Mouse (Mus musculus) small intestine, adult 2 months (tissue): Measurements from ENCODE around the gene Gm20696.

Source experiments
- CTCF ChIP-seq: fragments of 200-500 bp; IDR thresholded peaks from 2 replicates; pipeline ENCODE4 v1.5.1; 2012; ENCODE audit warnings: low read depth, mild to moderate bottlenecking, control low read depth, inconsistent platforms, low read length, moderate library complexity, mixed read lengths; ENCODE audit not compliant: insufficient replicate concordance, insufficient read length; ENCODE audit errors: extremely low read depth
- POLR2A ChIP-seq: fragments of 200-500 bp; IDR thresholded peaks from 2 replicates; pipeline ENCODE4 v1.6.1; 2012; ENCODE audit warnings: low read depth, mild to moderate bottlenecking, control low read depth, inconsistent platforms, low read length, moderate library complexity

GRCm38 (mm10) chr6:99322132-99322904 is 344.3 kb downstream of the Gm20696 start:
- TF ChIP-seq CTCF (no peak), POLR2A (no peak)
